Mouse (Mus musculus) stomach, postnatal 0 days (tissue): ENCODE results near the gene Kdm4a.

Source experiments
- CTCF ChIP-seq: IDR thresholded peaks from 2 replicates; pipeline ENCODE4 v1.5.1; 2016; ENCODE audit warnings: antibody characterized with exemption, low read depth, mild to moderate bottlenecking, moderate library complexity
- EP300 ChIP-seq: optimal IDR thresholded peaks from 2 replicates; pipeline ENCODE3; 2016; ENCODE audit warnings: antibody characterized with exemption

DNA sequence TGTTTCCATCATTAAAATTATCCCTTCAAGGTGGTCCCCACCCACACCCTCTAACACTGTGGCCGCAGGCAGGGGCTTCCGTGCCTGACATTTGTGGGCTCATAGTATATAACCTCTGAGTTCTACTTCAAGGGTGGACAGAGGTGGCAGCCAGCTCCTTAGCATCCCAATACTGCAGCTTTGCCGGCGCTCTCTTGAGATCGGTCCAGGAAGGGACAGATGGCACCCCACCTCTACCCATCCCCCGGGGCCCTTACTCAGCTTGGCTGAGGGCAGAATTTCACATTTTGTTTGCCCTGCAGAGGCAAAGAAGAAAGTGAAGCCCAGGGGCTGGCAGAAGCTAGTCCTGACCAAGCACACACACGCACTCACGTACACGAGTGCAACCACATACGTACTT lies 42.5 kb downstream of the Kdm4a start:
- no peak for TF ChIP-seq CTCF
- no peak for TF ChIP-seq EP300
